ENCODE assay signal across 13 mouse cellular contexts in genomic region chr7:135065301-135065700, GRCm38 (mm10).
"Had no signal": no experiment of that assay in that cellular context is flagged by ENCODE, and none has a peak within 500 bp of the region (broad histone marks: within the 10 kb centered on the region; RNA-seq: fewer than 3 reads in every experiment).

No protein-coding gene starts in this region.

- ATAC-seq: lung, postnatal 0 days; midbrain, embryonic 13.5 days had no signal

- H3K36me3 ChIP-seq: liver, embryonic 15.5 days; neural tube, embryonic 12.5 days had no signal

- H3K4me1 ChIP-seq: limb, embryonic 10.5 days; liver, embryonic 15.5 days had no signal

- H3K9ac ChIP-seq: liver, embryonic 15.5 days; midbrain, embryonic 13.5 days; neural tube, embryonic 12.5 days had no signal

- DNase-seq: kidney, postnatal 25 days; lung, adult 2 months; lung, postnatal 36 days; right cerebral cortex, adult 18-20 months; right cerebral cortex, postnatal 25 days; thymus, postnatal 36 days had no signal

- H3K4me2 ChIP-seq: liver, embryonic 11.5 days; liver, embryonic 15.5 days; midbrain, embryonic 13.5 days; neural tube, embryonic 12.5 days had no signal

- H3K27me3 ChIP-seq: liver, embryonic 15.5 days; midbrain, embryonic 13.5 days; neural tube, embryonic 12.5 days had no signal

- H3K4me3 ChIP-seq: left cerebral cortex, adult 2 months; limb, embryonic 10.5 days; liver, embryonic 15.5 days; midbrain, embryonic 13.5 days; neural tube, embryonic 12.5 days had no signal

- H3K9me3 ChIP-seq: limb, embryonic 10.5 days; liver, embryonic 15.5 days had no signal

- H3K27ac ChIP-seq: left cerebral cortex, adult 2 months; limb, embryonic 10.5 days; liver, embryonic 15.5 days; midbrain, embryonic 13.5 days; neural tube, embryonic 12.5 days had no signal
